Mouse (Mus musculus): ENCODE measurements at regions not wholly inside any gene's neighbourhood (a gene's known extent, or its start where the extent isn't known, plus 50 kb on each side); places are given as distances from the start of the nearest gene placed in this dataset.
A peak's percentile ranks its signal among the peaks of the same experiment; 100 is the strongest.
"Not testable (repeated sequence)": the region's sequence is repeated elsewhere in the genome, so short reads cannot be mapped to it uniquely, and the experiment has no call there.

DNA sequence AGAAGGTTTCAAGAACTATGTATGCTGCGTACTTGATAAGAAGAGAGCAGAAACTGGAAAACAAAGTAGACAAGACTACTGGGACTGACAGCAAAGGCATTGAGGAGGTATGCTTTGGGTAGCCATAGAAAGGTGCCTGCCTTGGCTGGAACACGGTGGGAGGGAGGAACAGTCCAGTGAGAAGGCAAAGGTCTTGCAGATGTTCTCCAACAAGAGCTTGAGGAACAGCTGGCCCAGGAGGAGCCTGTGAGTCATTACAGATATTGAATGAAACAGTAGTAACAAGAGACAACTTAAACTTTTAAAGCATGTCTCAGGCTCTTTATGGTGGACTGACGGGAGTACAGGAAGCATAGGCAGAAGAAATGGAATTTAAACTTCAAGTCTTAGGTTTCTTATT, 424.9 kb upstream of the Sphkap start:
- H3K4me1 ChIP-seq (ENCODE audit: control insufficient read depth, insufficient read depth) = no peaks in the 10 kb centered on the region
- WGBS = 63% methylated on average over 3 of the region's 3 CpGs
- DNase-seq (ENCODE audit: low spot score) = no peak
- H3K4me2 ChIP-seq (ENCODE audit: low read depth, low read length) = no peak overlapping the region
- no peaks in the 10 kb centered on the region for H3K9me3 ChIP-seq (replicated peaks; ENCODE audit: control insufficient read depth, low read length)
- no peaks in the 10 kb centered on the region for H3K36me3 ChIP-seq (replicated peaks; ENCODE audit: control insufficient read depth, insufficient read depth, low read length)
- TF ChIP-seq EP300 (IDR thresholded peaks at IDR 0.05; ENCODE audit: low read depth) (no peak), CTCF (IDR thresholded peaks at IDR 0.05; ENCODE audit: low read depth) (no peak)
- H3K4me3 ChIP-seq (ENCODE audit: low read depth, low read length) = no peak overlapping the region
- no peak for ATAC-seq (ENCODE audit: insufficient read depth, low read depth)
- no peaks in the 10 kb centered on the region for H3K27me3 ChIP-seq (ENCODE audit: control insufficient read depth, insufficient read depth, low read length)
- no peak overlapping the region for H3K27ac ChIP-seq (ENCODE audit: low read depth)
- no peak overlapping the region for H3K9ac ChIP-seq (replicated peaks; ENCODE audit: low read depth, low read length)

DNA sequence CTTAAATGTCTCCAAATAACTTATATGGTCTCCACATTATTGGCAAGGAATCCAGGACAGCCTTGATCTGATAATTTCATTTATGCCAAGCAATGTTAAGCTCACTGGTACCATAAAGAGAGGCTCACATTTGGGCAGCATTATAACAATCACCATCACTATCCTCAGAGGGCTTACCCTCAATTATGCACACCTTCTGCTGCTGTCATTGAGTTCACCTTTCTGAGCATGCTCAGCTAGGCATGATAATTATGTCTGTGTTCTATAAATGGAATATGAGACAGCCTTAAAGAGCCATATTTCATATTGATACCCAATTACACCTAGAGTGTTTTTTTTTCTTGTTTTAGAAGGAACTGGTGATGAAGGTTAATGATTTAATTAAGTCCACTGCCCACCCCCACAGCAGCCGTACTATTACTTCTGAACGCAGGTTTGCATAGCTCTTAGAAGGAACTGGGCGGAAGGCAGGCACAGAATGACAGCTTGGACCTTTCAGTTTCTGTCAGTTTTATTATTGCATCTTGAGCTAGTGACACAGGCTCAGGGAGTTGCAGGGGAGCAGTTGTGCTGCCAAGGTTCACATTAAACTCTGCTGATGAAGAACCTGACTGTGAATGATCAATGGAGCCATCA, 424.0 kb upstream of the Sphkap start:
- DNase-seq (ENCODE audit: low spot score) (no peak), ATAC-seq (ENCODE audit: insufficient read depth, low read depth) (no peak)
- Histone ChIP-seq H3K9me3 (replicated peaks; ENCODE audit: control insufficient read depth, low read length) (no peaks in the 10 kb centered on the region), H3K4me2 (ENCODE audit: low read depth, low read length) (no peak overlapping the region), H3K4me3 (ENCODE audit: low read depth, low read length) (no peak overlapping the region), H3K9ac (replicated peaks; ENCODE audit: low read depth, low read length) (no peak overlapping the region), H3K27ac (ENCODE audit: low read depth) (no peak overlapping the region), H3K27me3 (ENCODE audit: control insufficient read depth, insufficient read depth, low read length) (no peaks in the 10 kb centered on the region), H3K4me1 (ENCODE audit: control insufficient read depth, insufficient read depth) (no peaks in the 10 kb centered on the region), H3K36me3 (replicated peaks; ENCODE audit: control insufficient read depth, insufficient read depth, low read length) (no peaks in the 10 kb centered on the region)
- TF ChIP-seq EP300 (IDR thresholded peaks at IDR 0.05; ENCODE audit: low read depth) (no peak), CTCF (IDR thresholded peaks at IDR 0.05; ENCODE audit: low read depth) (no peak)
- 86% methylated on average over 3 of the region's 3 CpGs for WGBS

DNA sequence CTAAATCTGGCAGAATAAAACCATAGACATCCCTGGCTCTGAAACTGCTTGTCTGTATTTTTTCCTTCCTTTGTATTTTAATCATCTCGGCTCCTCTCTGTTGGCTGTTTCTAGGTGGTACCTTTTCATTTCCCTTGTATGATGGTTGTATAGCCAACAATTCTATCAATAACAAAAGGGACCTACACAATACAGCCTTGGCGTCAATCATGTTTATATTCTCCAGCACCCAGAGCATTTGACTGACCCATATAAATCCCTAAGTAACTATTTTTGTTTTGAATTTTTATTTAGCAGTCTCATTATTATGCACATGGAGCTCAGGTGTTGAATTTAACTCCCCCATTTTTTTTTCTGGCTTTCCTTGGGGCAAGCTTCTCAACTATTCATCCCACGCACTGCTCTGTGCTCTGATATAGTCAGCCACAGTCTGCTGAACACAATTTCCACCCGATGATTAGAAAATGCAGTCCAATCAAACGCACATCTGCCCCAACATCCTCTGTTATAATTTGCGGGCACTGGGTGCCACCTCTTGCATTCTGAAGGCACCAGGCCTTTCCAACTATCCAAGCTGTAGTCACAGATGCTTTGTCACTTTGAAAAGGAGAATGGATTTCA, 422.1 kb upstream of the Sphkap start:
- 77% methylated on average over 6 of the region's 6 CpGs for WGBS
- no peak overlapping the region for H3K27ac ChIP-seq (ENCODE audit: low read depth)
- H3K9me3 ChIP-seq (replicated peaks; ENCODE audit: control insufficient read depth, low read length) = no peaks in the 10 kb centered on the region
- H3K4me1 ChIP-seq (ENCODE audit: control insufficient read depth, insufficient read depth) = no peaks in the 10 kb centered on the region
- no peak overlapping the region for H3K4me2 ChIP-seq (ENCODE audit: low read depth, low read length)
- ATAC-seq (ENCODE audit: insufficient read depth, low read depth) (no peak), DNase-seq (ENCODE audit: low spot score) (no peak)
- no peaks in the 10 kb centered on the region for H3K27me3 ChIP-seq (ENCODE audit: control insufficient read depth, insufficient read depth, low read length)
- H3K4me3 ChIP-seq (ENCODE audit: low read depth, low read length) = no peak overlapping the region
- TF ChIP-seq CTCF (IDR thresholded peaks at IDR 0.05; ENCODE audit: low read depth) (no peak), EP300 (IDR thresholded peaks at IDR 0.05; ENCODE audit: low read depth) (no peak)
- no peaks in the 10 kb centered on the region for H3K36me3 ChIP-seq (replicated peaks; ENCODE audit: control insufficient read depth, insufficient read depth, low read length)
- no peak overlapping the region for H3K9ac ChIP-seq (replicated peaks; ENCODE audit: low read depth, low read length)

DNA sequence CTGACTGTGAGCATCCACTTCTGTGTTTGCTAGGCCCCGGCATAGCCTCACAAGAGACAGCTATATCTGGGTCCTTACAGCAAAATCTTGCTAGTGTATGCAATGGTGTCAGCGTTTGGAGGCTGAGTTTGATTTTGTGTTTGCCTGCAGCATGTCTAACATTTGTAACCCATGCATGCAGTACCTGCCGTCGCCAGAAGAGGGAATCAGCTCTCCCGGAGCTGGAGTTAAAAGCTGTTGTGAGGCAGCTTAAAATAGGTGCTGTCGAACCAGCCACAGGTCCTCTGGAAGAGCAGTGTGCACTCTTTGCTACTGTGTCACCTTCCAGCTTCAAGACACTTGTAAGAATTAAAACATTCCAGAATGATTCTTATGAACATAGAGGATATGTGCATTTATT, 403.2 kb upstream of the Sphkap start:
- not testable (repeated sequence) for H3K27me3 ChIP-seq (ENCODE audit: control insufficient read depth, insufficient read depth, low read length); H3K27ac ChIP-seq (ENCODE audit: low read depth); H3K4me2 ChIP-seq (ENCODE audit: low read depth, low read length); H3K9me3 ChIP-seq (replicated peaks; ENCODE audit: control insufficient read depth, low read length); H3K36me3 ChIP-seq (replicated peaks; ENCODE audit: control insufficient read depth, insufficient read depth, low read length); H3K4me3 ChIP-seq (ENCODE audit: low read depth, low read length); H3K4me1 ChIP-seq (ENCODE audit: control insufficient read depth, insufficient read depth); DNase-seq (ENCODE audit: low spot score); ATAC-seq (ENCODE audit: insufficient read depth, low read depth); H3K9ac ChIP-seq (replicated peaks; ENCODE audit: low read depth, low read length)
- 37% methylated on average over 5 of the region's 6 CpGs for WGBS
- peak; percentile 32 for TF ChIP-seq CTCF (IDR thresholded peaks at IDR 0.05; ENCODE audit: low read depth)

DNA sequence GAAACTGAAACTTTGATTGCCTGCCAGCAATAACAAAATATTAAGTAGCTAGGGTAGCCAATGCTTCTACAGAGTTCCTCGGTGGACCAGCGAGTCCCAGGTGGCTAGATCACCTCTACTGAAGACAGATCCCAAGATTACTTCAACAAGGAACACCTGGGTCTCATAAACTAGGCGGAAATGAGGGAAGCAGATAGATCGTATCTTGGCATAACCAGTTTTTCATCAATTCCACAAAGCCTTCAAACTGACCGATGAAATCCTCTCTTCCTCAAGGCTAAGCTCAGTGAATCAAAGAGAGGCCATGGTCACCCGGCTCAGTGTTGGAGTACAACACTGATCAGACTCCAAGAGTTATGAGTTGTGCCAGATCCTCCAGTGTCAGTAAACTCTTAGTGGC, 400.4 kb upstream of the Sphkap start:
- Histone ChIP-seq H3K27me3 (ENCODE audit: control insufficient read depth, insufficient read depth, low read length) (no peaks in the 10 kb centered on the region), H3K4me1 (ENCODE audit: control insufficient read depth, insufficient read depth) (no peaks in the 10 kb centered on the region), H3K9ac (replicated peaks; ENCODE audit: low read depth, low read length) (no peak overlapping the region), H3K27ac (ENCODE audit: low read depth) (no peak overlapping the region), H3K9me3 (replicated peaks; ENCODE audit: control insufficient read depth, low read length) (no peaks in the 10 kb centered on the region), H3K36me3 (replicated peaks; ENCODE audit: control insufficient read depth, insufficient read depth, low read length) (no peaks in the 10 kb centered on the region), H3K4me2 (ENCODE audit: low read depth, low read length) (no peak overlapping the region), H3K4me3 (ENCODE audit: low read depth, low read length) (no peak overlapping the region)
- DNase-seq (ENCODE audit: low spot score) (no peak), ATAC-seq (ENCODE audit: insufficient read depth, low read depth) (no peak)
- 72% methylated on average over 6 of the region's 6 CpGs for WGBS
- TF ChIP-seq CTCF (IDR thresholded peaks at IDR 0.05; ENCODE audit: low read depth) (no peak), EP300 (IDR thresholded peaks at IDR 0.05; ENCODE audit: low read depth) (no peak)

Measured in heart, postnatal 0 days (tissue).